Mouse (Mus musculus) cerebellum, adult 2 months (tissue): Measurements from ENCODE around the gene Fancf. TPM values are rescaled to one million over a fixed set of nuclear protein-coding genes. Genes with fewer than 3 reads are reported as not detected.

Source experiments
- DNase-seq, 2 experiments: peaks; one replicate each; pipeline ENCODE4 v3.0.0; 2021
- H3K27ac ChIP-seq: fragments of 200-500 bp; 2 replicates; pipeline ENCODE4 v1.5.1; 2012; ENCODE audit warnings: low read length, control low read depth, inconsistent platforms; ENCODE audit not compliant: insufficient read depth
- H3K27me3 ChIP-seq: fragments of 200-500 bp; 2 replicates; pipeline ENCODE4 v1.6.1; 2012; ENCODE audit warnings: inconsistent platforms, mild to moderate bottlenecking, low read length, moderate library complexity; ENCODE audit not compliant: control insufficient read depth, insufficient read depth
- H3K4me1 ChIP-seq: fragments of 200-500 bp; 2 replicates; pipeline ENCODE4 v1.6.1; 2011; ENCODE audit warnings: low read length; ENCODE audit not compliant: control insufficient read depth, insufficient read depth
- H3K4me3 ChIP-seq: fragments of 200-500 bp; replicated peaks from 2 replicates; pipeline ENCODE3; 2011; ENCODE audit warnings: mild to moderate bottlenecking, low read depth, low read length, control low read depth; ENCODE audit not compliant: insufficient read depth
- CTCF ChIP-seq: fragments of 200-500 bp; IDR thresholded peaks from 2 replicates; pipeline ENCODE4 v1.5.1; 2011; ENCODE audit warnings: low read depth, mild to moderate bottlenecking, control low read depth, low read length, moderate library complexity, borderline replicate concordance; ENCODE audit not compliant: insufficient read depth
- POLR2A ChIP-seq: fragments of 200-500 bp; IDR thresholded peaks from 2 replicates; pipeline ENCODE4 v1.6.1; 2011; ENCODE audit warnings: low read length, control low read depth, borderline replicate concordance; ENCODE audit not compliant: insufficient read depth
- WGBS: fragments of 180-500 bp; shearing (Covaris S2); methylation state at CpG from one replicate; pipeline ENCODE4 v1.1.7; 2018; 5-methylcytosine and 5-hydroxymethylcytosine counted together
- polyA plus RNA-seq: library from polyadenylated mRNA; depleted of rRNA; stranded (reverse); fragments of >200 nt; gene quantifications from 2 replicates; pipeline ENCODE4 v1.2.3, GENCODE M21; 2012

Gene Fancf
- polyA plus RNA-seq, 1 experiment: 6.9 TPM

GRCm38 (mm10) chr7:51867983-51868382 lies 5.9 kb upstream of the Fancf start:
- H3K27ac ChIP-seq: no peak overlapping the region

DNA sequence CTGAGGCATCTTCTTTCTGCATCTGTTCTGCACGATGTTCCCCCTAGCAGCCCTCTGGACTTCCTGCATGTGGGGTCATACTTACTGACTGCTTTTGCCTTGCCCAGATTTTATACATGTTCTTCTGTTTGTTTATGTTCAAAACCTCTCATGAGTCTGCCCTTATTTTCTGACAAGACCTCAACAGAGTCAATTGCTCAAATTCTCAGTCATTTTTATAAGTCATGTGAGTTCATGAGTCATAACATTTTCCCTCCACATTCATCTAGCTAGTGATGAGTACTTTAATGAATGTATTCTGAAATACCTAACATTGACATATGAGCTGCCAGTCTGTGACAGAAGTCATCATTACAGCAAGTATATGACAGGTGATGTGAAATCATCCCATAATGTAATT lies 3.3 kb upstream of the Fancf start:
- H3K4me1 ChIP-seq: 0 out of 2 replicates have a peak, but pooled peaks cover 4% of the 10 kb centered on the region
- WGBS: 72% methylated on average over 1 of the region's 1 CpGs
- H3K27me3 ChIP-seq: no peaks in the 10 kb centered on the region
- no peak overlapping the region for H3K4me3 ChIP-seq
- H3K27ac ChIP-seq: no peak overlapping the region
- no peak for DNase-seq
- no peak for TF ChIP-seq CTCF
- no peak for TF ChIP-seq POLR2A

More at GRCm38 (mm10) chr7:51867983-51868382, 5.9 kb upstream of the Fancf start:
- no peaks in the 10 kb centered on the region for H3K27me3 ChIP-seq
- H3K4me3 ChIP-seq: no peak overlapping the region
- DNase-seq: no peak
- TF ChIP-seq CTCF (no peak), POLR2A (no peak)
- WGBS: 79% methylated on average over 1 of the region's 1 CpGs
- H3K4me1 ChIP-seq: no peaks in the 10 kb centered on the region

GRCm38 (mm10) chr7:51862842-51863241 lies 775 bp upstream of the Fancf start:
- DNase-seq: no peak
- no peaks in the 10 kb centered on the region for H3K27me3 ChIP-seq
- no peak overlapping the region for H3K27ac ChIP-seq
- WGBS: 70% methylated on average over 3 of the region's 3 CpGs
- 0 out of 2 replicates have a peak, but pooled peaks cover 4% of the 10 kb centered on the region for H3K4me1 ChIP-seq
- H3K4me3 ChIP-seq: no peak overlapping the region
- TF ChIP-seq POLR2A (no peak), CTCF (no peak)

DNA sequence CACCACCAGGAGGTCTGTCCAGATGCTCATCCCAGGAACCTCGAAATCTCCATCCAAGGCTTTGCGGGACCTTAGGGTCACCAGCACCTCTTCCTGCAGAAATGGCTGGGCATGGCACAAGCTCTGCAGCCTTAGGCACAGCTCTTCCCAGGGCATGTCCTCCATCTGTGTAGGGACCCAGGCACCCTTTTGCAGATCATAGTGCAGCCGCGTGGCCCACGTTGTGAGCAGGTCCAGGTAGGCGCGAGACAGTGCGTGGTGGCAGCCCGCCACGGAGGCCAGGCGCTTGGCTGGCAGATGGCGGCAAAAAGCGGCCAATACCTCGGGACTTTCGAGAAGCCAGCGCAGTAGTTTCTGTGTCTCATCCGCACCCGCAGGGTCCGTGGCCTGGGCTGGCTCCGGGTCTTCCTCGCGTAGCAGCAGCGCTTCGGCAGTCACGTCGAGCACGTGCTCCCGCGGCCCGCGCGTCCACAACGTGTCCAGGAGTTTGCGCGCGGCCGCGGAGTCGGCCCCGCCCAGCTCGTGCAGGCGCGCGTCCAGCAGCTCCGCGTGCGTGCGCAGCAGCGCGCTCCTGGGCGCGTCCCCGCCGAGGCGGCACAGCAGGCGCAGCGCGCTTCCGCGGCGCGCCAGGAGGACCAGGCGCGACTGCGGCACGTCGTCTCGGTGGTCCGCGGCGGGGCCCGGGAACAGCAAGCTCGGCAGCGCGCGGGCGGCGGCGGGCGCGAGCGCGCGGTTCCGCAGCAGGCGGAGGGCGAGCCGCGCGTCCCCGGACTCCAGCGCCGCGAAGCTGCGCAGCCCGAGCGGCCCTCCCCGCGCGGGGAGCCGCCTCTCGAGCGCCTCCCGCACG lies 594 bp downstream of the Fancf start, which contains the start of gene Gas2:
Gene Gas2 (plus strand): TSS at position 766 of the 847 bp plus-strand sequence.
- H3K4me1 ChIP-seq: 0 out of 2 replicates have a peak, but pooled peaks cover 4% of the 10 kb centered on the region
- DNase-seq: peak; percentile 87 to 93
- WGBS: under 1% methylated on average over 105 of the region's 105 CpGs
- H3K4me3 ChIP-seq: peak within 1 kb of the TSS; percentile 66
- TF ChIP-seq POLR2A (0 out of 2 replicates have a peak, but pooled peaks have one; percentile 1), CTCF (no peak)
- no peaks in the 10 kb centered on the region for H3K27me3 ChIP-seq
- H3K27ac ChIP-seq: peak within 1 kb of the TSS; percentile 75

GRCm38 (mm10) chr7:51851890-51852507 lies 10.1 kb downstream of the Fancf start:
- no peak overlapping the region for H3K4me3 ChIP-seq
- 86% methylated on average over 5 of the region's 5 CpGs for WGBS
- no peaks in the 10 kb centered on the region for H3K27me3 ChIP-seq
- no peaks in the 10 kb centered on the region; the same call in 1 of the 2 replicates for H3K4me1 ChIP-seq
- H3K27ac ChIP-seq: no peak overlapping the region
- TF ChIP-seq POLR2A (no peak), CTCF (no peak)
- no peak for DNase-seq

- Histone ChIP-seq H3K4me1 (no peaks in the 10 kb centered on the region; the same call in 1 of the 2 replicates), H3K27me3 (no peaks in the 10 kb centered on the region), H3K27ac (no peak overlapping the region), H3K4me3 (no peak overlapping the region)
- no peak for TF ChIP-seq CTCF
- TF ChIP-seq POLR2A: no peak
- DNase-seq: no peak
- 89% methylated on average over 6 of the region's 6 CpGs for WGBS
Observed at GRCm38 (mm10) chr7:51850877-51851276, 11.2 kb downstream of the Fancf start.

DNA sequence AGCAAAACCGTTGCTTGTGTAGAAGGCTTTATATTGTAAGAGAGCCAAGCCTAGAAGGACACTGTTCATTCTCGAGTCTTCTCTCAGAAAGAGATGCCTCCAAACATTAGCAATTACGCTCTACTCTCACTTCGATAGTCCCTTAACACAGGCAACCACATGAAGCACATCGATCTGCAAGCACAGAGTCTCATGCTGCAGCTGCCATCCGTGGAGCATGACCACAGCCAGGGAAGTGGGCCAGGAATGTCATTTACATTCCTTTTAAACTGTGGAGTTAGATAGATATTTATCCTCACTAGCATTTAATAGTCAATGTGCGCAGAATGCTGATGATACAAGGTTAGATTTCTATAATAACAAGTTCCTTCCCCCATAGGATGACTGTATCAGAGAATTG lies 21.6 kb downstream of the Fancf start:
- TF ChIP-seq POLR2A: no peak
- Histone ChIP-seq H3K4me3 (no peak overlapping the region), H3K4me1 (no peaks in the 10 kb centered on the region), H3K27me3 (no peaks in the 10 kb centered on the region), H3K27ac (no peak overlapping the region)
- 48% methylated on average over 7 of the region's 7 CpGs for WGBS
- no peak for DNase-seq
